Mouse (Mus musculus): ENCODE measurements around the gene Kcmf1.
"Not testable (repeated sequence)": the region's sequence is repeated elsewhere in the genome, so short reads cannot be mapped to it uniquely, and the experiment has no call there.

Gene Kcmf1

DNA sequence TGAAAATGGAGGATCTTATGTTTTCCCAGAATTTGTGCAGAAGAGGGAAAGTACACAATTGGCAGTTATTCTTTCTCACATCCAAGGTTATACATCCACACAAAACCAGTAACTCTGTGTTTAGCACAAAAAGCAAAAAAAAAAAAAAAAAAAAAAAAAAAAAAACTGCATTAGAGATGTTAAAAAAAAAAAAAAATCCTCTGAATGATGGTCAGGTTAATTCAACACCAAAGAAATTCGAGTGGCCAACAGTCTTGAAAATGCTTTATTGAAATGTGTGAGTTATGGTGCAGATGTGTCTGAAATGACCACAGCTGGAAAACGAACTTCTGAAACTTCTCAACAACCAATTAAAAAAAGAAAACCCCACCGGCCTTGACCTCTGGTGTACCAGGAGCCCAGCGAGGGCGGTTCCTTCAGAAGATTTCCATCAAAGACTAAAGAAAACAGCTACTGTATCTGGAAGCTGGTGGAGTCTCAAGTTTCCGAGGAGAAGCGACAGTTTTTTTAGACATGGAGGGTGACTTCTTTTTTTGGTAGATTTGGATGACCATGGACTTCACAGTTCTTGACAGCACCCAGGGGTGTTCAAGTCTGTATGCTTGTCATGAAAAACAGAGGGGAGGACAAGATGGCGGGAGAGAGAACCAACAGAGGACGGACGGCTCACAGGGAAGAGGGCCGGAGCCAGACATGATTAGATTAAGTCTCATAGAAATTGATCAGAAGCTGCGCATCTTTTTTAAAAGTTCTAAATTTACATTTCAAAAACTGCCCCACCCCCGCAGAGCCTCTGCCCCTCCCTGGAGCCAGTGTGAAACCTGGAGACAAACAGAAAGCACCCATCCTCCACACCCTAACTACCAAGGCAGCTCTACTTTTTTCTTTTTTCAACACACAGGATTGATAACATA is 58.7 kb downstream of the Kcmf1 start:
- DNase-seq: no peak

DNA sequence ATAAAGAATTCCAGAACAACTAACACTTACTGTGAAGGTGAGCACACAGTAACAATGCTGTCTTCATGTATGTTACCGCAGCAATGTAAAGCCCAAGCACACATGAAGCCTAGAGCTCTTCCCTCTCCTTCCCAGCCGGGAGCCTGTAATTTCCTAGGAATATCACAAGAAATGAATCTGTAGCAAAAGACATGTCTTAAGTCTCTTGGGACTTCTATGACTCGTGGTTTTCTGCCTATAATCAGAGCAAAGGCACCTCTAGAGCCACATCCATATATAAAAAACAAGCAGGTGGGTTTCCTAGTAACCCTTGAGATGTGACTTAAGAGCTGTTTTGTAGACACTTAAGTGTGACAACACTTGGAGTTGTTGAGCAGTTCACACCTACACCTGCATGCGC is 62.0 kb downstream of the Kcmf1 start:
- no peak for DNase-seq

DNA sequence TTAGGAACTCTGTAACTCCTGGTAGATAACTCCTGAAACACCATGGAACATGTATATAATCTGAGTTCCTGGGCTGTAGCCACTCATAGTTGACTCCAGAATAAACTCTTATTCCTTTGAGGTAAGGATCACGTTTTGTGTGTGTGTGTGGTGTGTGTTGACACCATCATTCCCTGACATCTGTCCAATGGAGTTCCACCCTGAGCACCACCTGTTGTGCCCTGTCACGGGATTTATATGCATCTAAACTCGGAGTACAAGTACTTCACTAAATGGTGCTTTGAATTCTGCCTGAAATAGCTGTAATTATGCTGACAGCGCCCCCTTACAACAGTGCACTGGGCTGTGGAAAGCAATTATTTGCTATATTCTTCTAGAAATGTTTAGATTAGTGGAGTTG is 65.3 kb downstream of the Kcmf1 start:
- no peak for DNase-seq

DNA sequence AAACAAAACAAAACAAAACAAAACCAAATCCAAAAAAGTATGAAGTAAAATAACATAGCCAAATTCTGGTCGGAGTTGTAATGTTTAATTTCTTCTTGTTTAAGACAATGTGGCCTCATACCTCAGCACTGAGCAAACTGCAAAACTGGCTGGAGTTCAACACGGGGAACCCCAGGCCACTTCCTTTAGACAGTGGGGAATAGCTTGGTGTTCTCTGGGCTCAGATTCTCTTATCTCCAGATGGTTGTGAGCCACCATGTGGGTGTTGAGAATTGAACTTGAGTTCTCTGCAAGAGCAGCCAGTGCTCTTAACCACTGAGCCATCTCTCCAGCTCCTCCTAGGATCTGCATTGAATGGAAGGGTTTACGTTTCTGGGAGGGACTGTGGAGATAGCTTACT is 67.9 kb downstream of the Kcmf1 start:
- no peak for DNase-seq

DNA sequence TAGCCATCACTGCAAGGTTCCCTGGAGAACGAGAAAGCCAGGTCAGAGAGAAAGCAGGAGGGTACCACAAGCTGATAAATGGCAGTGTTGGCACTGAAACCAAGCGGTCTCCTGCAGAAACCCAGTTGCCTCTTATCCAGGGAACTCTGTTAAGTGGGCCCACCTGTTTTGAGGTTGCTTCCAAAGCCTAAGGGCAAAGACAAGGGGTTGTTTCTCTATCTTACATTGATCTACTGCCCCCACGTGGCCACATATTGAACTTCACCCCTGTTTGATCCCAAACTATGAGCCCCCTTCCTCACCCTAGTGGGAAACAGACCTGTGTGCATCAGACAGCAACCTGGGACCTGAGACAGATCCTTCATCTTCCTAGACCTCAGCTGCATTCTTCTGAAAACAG is 68.5 kb downstream of the Kcmf1 start:
- peak; percentile 71 for DNase-seq

DNA sequence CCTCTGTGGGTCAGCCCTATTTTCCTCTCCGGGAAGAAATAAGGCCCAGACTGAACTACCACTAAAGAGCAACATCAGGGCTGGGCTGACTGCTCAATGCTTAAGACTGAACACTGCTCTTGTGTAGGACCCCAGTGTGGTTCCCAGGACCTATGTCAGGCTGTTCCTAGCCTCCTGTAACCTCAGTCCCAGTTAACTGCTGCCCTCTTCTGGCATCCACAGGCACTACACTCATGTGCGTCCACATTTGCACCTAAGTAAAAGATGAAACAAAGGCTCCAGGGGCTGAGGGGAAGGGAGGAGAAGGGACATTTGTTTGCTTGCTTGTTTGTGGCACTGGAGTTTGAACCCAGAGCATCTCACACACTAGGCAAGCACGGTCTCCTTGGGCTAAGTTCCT is 70.9 kb downstream of the Kcmf1 start:
- peak; percentile 22 for DNase-seq

DNA sequence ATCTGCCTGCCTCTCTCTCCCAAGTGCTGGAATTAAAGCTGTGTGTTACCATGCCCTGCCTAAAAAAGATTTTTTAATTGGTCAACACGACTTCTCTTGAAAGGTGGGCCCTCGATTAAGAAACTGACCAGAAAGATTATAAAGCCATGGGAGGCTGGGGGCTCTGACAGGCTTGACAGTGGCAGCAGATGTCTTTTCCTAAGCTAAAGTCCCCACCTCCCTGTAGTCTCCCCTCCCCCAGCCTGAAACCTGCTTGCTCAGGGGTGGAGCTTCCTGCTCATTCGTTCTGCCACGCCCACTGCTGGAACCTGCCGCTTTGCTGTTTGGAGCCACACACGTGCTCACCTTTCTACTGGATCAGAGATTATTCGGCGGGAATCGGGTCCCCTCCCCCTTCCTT is 71.7 kb downstream of the Kcmf1 start:
- not testable (repeated sequence) for DNase-seq

DNA sequence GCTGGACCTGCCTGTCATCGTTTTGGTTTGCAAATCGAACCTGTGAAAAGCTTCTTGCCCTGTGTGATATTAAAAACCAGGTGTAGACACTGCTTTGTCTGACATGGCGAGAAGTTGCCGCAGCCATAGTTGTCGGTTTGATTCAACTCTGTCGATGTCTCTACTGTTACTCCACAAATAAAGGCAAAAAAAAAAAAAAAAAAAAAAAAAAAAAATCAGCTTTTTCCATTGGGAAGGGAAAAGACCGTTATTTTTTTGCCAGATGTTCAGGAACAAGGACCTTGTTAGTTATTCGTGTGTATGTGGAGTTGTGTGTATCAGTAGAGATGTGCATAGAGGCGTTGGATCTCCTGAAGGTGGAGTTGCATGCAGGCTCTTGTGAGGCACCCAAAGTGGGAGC is 74.0 kb downstream of the Kcmf1 start:
- no peak for DNase-seq

DNA sequence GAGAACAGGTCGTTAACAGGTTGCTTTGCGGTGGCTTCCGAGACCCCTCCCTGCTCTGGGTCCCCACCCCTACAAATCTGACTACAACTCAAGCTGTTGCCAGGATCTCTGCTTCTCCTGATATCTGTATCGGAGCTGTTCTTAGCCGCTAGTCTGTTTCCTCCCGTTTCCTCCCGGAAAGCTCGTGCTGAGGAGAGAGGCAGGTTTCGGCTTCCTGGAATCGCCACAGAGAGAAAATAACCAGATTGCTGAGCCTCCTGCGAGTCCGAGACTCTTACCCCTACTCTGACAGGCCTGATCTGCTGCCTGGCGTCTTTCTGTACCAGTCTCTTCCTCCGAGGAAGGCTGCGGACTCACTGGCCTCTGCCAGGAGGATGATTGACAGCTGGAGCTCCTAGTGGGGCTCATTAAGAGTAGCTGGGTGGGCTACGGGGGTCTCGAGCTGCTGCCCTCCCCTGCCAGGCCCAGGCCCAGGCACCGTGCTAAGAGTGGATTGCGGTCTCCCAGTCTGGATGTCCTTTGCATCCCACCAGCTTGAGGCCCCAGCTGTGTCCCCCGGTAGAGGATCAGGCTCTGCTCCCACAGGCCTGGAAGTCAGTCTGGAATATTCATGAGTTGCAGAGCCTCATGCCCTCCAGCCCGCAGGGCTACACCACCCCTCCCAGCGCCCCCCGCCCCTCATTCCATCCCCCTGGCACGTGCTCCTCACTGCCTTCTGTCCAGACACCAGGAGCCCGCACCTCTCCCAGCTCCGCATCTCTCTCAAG is 74.6 kb downstream of the Kcmf1 start:
- DNase-seq: peak; percentile 16

DNA sequence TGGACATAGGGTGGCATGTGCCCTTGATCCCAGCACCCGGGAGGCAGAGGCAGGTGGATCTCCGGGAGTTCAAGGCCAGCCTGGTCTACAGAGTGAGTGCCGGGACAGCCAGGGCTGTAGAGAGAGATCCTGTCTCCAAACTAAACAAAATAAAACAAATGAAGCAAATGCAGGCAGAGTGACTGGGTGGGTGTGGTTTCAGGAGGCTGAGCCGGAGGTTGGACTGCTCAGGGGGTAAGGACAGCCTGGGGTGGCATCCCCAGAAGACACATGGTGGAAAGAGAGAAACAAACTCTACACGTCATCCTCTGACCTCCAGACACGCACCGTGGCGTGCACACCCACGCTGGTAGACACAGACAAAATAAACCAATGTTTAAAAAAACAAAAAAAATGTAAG is 86.3 kb downstream of the Kcmf1 start:
- DNase-seq: no peak

DNA sequence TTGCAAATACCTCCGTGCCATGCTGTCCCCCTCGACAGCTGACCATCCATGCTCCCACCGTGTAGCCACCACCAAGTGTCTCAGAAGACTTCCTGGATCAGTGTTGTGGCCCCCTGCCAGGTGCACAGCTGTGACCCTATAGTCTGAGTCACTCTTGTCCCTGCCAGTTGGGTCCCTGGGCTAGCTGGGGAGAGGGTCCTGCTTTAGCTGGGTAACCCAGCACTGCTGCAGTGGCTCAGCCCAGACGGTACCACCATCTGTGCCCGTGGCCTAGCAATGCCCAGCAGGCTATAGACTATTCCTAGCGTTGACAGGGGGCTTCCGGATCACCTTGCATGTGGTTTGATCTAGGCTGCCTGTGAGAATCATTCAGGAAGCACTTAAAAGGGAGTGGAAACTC is 89.5 kb downstream of the Kcmf1 start:
- no peak for DNase-seq

DNA sequence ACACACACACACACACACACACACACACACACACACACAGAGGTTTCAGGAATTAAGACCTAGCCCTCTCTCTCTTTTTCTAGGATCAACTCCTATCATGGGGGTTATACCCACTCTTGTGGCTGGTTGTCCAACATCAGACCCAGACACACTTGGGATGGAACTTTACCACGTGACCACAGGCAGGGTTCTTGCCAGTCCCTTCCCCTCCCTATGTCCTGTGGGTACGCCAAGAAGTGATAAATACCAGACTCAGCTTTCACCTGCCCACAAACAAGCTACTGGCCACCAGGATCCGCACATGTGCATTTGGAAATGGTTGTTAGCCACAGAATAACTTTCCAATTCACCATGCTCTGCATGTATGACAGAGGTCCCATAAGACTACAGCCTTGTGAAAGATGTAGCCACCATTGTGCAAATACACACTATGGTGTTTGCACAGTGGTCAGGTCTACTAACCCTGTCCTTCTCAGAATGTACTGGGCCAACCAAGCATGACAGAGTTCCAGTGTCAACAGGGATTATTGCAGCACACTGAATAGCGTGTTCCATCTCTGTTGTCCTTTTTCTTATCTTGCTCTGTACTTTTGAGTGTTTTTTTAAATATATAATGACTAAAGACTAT is 90.1 kb downstream of the Kcmf1 start:
- no peak for DNase-seq

DNA sequence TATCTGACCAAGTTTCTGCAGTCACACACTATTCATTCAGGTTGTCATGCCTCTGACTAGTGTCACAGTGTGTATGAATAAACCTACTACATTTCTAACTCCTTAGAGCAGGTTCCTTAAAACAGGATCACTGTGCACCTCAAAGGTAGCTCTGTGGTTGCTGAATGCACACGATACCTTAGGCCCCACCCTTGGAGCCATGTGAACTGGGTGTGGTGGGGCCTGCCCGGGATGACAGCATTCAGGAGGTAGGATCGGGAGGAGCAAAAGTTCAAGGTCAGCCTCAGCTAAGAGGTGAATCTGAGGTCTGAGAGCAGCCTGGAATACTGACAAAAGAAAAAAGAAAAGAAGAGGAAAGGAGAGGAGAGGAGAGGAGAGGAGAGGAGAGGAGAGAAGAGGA is 91.4 kb downstream of the Kcmf1 start:
- no peak for DNase-seq

DNA sequence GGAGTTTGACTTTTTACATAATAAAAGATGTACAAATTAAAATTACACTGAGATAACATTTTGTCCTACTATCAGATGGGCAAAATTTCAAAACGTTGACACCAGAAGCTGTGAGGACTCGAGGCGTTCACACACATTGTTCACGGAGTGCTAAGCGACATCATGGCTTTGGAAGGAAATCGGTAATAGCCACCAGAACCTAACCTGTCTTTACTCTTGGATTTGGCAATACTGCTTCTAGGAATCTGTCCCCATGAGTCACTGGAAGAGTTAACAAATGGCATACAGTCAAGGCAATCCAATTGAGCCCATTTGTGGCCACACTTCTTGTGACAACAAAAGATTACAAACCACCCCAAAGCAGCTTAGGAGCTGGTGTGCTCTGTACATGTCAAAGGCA is 96.1 kb downstream of the Kcmf1 start:
- DNase-seq: no peak

DNA sequence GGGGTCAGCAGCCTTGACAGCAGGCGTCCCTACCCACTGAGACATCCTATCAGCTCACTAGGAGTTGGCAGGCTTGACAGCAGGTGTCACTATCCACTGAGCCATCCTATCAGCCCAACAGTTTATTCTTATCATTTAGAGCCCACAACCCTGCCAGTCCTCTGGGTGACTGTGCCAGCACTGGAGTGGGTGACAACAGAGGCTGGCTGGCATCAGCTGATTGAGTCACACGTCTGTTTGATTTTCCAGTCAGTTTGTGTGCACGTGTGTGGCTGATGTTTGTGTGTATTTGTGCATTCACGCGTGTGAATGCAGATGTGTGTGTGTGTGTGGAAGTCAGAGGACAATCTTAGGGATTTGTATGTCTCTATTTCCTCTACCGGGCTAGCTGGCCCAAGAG is 97.7 kb downstream of the Kcmf1 start:
- DNase-seq: no peak

DNA sequence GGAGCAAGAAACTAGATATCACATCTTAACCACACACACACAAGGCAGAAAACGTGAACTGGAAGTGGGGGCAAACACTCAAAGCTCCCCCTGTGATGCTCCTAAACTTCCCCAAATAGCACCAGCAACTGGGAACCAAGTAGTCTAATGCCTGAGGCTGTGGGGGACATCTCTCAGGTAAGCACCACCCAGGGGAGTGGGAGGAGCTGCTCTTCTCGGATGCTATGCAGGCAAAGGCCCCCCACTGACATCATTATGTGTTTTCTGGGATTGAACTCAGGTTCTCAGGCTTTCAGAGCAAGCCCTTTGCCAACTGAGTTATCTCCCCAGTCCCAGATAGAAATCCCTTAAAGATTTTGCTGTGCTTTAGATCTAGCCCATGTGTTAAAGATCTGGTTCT is 99.1 kb downstream of the Kcmf1 start:
- DNase-seq: no peak

DNA sequence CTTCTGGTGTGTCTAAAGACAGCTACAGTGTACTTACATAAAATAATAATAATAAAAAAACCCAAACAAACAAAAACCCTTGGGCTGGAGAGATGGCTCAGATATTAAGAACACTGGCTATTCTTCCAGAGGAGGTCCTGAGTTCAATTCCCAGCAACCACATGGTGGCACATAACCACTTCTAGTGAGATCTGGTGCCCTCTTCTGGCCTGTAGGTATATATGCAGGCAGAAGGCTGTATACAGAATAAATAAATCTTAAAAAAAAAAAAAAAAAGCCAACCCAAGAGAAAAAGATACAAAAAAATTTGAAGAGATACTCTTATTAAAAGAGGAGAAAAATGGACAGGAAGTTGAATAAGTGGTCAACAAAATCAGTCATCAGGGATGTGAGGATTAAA is 102.0 kb downstream of the Kcmf1 start:
- no peak for DNase-seq

DNA sequence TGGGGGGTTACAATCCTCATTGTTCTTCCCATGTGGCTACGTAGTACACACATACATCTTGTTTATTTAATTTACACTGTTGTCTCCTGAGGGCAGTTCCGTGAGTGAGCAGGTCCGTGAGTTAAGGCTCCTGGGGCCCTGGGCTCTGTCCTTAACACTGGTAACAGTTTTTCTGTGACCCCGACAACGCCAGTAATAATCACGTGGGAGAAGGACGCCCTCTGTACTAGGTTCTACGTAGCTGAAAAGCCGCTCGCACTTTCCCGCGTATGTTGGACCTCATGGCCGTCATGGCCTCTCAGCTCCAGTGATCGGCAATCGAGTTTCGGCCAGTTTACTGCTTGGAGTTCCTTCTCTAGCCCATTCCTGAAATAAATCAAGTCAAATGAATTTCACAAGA is 104.3 kb downstream of the Kcmf1 start:
- no peak for DNase-seq

DNA sequence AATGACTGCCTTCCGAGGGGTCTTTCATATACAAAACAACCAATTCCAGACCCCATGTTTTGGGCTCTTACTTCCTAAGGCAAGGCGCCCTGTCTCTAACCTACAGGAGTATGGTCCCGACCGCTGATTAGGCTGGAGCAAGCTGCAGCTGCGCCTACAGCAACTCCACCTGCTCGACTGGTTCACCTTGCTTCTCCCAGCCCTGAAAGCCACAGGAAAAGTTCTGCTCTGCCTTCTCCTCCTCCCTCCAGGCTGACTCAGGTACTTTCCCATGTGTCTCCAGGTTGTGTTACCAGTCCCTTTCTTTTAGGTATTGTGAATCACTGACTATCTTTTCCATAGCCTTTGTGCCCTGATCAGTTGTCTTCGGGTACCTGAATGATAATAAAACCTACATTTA is 104.9 kb downstream of the Kcmf1 start:
- no peak for DNase-seq

DNA sequence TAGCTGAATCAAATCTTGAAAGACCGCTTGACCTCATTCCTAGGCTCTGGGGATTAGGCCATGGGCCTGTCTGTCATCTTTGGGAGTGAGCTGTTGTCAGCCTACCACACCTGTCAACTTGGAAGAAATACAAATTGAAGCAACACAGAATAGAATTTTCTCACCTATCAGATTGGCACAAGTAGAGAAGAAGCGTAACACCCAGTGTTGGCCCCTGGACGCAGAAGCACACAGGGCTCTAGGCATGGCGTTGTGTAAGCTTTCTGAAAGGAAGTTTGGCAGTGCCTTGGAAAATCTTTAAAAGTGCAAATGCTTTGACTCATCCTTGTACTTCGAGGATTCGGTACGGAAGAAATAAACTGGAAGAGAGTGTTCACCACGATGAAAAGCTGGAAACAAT is 107.1 kb downstream of the Kcmf1 start:
- DNase-seq: no peak

Measured in kidney, adult 18-20 months (tissue).